Mouse (Mus musculus) brown adipose tissue, adult 24 weeks (tissue): ENCODE measurements around the gene Ryk. TPM values are rescaled to one million over a fixed set of nuclear protein-coding genes. Genes with fewer than 3 reads are reported as not detected.

ENCODE experiments used
- H3K27ac ChIP-seq: fragments of 200-500 bp; replicated peaks from 2 replicates; pipeline ENCODE4 v1.5.1; 2012; ENCODE audit warnings: low read depth, mild to moderate bottlenecking, low read length
- H3K4me1 ChIP-seq: fragments of 200-500 bp; 2 replicates; pipeline ENCODE4 v1.6.1; 2012; ENCODE audit warnings: low read length, mixed read lengths; ENCODE audit not compliant: control insufficient read depth, insufficient read depth, insufficient read length
- H3K4me3 ChIP-seq: fragments of 200-500 bp; 2 replicates; pipeline ENCODE4 v1.5.1; 2012; ENCODE audit warnings: low read depth, mild to moderate bottlenecking, low read length, moderate library complexity; ENCODE audit not compliant: insufficient read depth
- polyA plus RNA-seq: library from polyadenylated mRNA; stranded (reverse); fragments of >200 nt; gene quantifications from 2 replicates; pipeline ENCODE4 v1.2.4, GENCODE M21; 2012; ENCODE audit not compliant: missing spikeins, insufficient read depth, insufficient read length

Gene Ryk
- polyA plus RNA-seq, 1 experiment: 34.5 TPM

DNA sequence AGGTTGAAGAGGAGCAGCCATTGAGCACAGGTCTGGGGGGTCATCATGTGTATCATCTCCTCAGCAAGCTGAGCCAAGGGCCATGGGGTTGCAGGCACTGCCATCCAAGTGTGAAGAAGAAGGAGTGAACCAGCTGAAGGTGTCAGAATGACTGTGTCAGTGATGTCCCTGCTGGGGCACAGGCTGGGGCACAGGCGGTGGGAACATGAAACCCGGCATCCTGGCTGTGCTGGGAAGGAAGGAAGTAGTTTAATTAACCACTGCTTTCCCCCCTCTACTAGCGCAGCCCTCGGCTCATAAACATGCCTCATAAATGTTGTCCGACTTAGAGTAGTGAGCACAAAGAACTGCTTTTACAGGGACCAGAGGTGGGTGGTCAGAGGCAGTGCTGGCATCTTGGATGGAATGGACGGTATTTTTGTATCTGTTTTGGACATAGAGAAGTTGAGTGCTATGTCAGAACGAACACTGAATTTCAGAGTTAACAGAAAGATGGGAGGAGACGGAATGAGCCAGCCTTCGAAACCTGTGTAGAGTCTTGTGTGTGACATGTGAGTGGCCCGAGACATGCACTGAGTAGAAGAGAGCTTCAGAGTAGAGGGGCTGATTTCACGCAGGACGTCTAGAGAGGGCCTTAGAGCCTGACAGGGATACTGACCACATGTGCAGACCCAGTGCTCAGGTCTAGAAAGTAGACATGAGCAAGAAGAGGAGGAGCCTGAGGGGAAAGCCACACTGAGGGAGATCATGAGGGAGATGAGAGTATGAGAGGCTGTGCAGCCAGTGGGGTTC, 31.4 kb downstream of the Ryk start:
- H3K27ac ChIP-seq: no peak overlapping the region
- peaks cover 12% of the 10 kb centered on the region for H3K4me1 ChIP-seq

GRCm38 (mm10) chr9:102866893-102867292, 32.2 kb downstream of the Ryk start:
- Histone ChIP-seq H3K4me3 (no peak overlapping the region), H3K27ac (no peak overlapping the region), H3K4me1 (peaks cover 8% of the 10 kb centered on the region)

More for the DNA sequence above, 31.4 kb downstream of the Ryk start:
- H3K4me3 ChIP-seq: no peak overlapping the region

- Histone ChIP-seq H3K27ac (no peak overlapping the region), H3K4me3 (no peak overlapping the region), H3K4me1 (peaks cover 8% of the 10 kb centered on the region)
Observed at GRCm38 (mm10) chr9:102867516-102867915, 32.8 kb downstream of the Ryk start.

DNA sequence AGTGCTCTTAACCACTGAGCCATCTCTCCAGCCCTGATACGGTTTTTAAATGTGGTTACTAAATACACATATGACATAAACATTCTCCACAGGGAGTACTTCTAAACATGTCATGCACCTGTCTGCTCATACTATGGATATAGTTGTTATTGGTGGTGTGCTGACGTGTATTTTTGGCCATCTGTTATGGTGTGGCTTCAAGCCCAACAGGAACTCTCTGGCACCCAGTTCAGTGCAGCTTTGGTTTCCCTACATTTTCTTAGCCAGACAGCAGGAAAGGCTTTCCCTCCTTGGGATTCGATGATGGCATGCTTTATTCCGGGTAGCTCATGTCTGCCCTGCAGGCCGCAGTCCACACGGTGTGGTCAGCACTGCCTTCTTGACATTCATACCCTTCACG, 33.7 kb downstream of the Ryk start:
- H3K27ac ChIP-seq: no peak overlapping the region
- H3K4me1 ChIP-seq: peaks cover 8% of the 10 kb centered on the region
- H3K4me3 ChIP-seq: no peak overlapping the region

- H3K27ac ChIP-seq: no peak overlapping the region
- H3K4me1 ChIP-seq: no peaks in the 10 kb centered on the region
- H3K4me3 ChIP-seq: no peak overlapping the region
Observed at GRCm38 (mm10) chr9:102876054-102876690, 41.5 kb downstream of the Ryk start.

DNA sequence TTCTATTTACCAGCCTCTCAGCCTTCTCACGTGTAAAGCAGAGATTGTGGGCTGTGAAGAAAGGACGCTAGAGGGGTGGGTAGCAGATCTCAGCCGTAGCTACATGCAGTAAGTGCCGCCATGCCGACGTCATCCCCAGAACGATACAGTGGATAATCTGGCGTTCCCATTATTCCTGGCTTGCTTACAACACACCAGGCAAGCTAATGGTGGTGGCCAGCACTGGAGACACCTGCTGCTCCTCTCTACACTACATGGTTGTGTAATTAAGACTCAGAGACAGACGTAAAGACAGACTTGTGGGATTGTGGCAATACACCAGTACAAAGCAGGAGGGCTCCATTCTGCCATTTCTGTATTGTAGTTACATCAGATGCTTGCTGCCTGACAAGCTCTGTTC, 43.2 kb downstream of the Ryk start:
- Histone ChIP-seq H3K4me3 (no peak overlapping the region), H3K4me1 (no peaks in the 10 kb centered on the region), H3K27ac (no peak overlapping the region)

GRCm38 (mm10) chr9:102879545-102879944, 44.8 kb downstream of the Ryk start:
- Histone ChIP-seq H3K27ac (no peak overlapping the region), H3K4me1 (no peaks in the 10 kb centered on the region), H3K4me3 (no peak overlapping the region)

GRCm38 (mm10) chr9:102884703-102885102, 50.0 kb downstream of the Ryk start:
- Histone ChIP-seq H3K4me1 (no peaks in the 10 kb centered on the region), H3K27ac (no peak overlapping the region), H3K4me3 (no peak overlapping the region)

GRCm38 (mm10) chr9:102890166-102890565, 55.4 kb downstream of the Ryk start:
- H3K27ac ChIP-seq: no peak overlapping the region
- H3K4me3 ChIP-seq: no peak overlapping the region
- H3K4me1 ChIP-seq: no peaks in the 10 kb centered on the region; the same call in 1 of the 2 replicates

DNA sequence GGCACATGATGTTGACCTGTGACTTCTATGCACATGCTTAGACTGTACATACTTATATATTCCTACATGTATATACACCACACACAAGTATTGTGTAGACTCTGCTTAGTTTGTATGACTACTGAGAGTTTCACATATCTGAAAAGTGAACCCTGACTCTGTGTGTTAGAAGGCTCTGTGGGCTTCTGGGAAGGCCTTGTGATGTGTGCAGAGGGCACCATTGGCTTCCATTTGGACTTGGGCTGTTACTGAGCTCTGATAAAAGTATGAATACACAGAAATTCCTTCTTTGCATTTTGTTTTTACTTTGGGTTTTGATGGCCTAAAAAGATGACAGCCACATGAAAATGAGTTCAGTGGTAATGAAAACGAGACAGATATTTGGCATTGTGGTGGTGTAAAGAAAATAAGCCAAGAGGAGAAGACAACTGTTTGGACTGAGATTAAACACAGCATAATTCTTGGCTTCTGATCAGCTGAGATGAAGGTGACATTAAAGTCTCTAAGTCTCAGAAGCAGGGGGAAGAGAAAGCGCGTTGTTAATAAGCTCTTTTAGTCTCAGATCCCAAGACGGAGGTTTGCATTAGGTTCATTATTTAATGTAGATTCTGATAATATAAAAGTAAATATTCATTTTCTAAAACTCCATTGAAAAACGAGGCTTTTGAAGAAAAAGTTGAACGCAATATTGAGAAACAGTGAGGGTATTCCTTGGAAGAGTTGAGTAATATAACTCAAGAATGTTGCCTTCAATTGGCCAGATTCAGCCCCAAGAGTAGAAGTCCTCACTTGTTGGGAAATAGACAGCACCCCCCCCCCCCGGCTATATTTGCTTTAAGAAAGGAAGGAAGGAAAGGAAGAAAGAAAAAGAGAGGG, 58.0 kb downstream of the Ryk start:
- H3K27ac ChIP-seq: no peak overlapping the region
- no peak overlapping the region for H3K4me3 ChIP-seq
- H3K4me1 ChIP-seq: no peaks in the 10 kb centered on the region; the same call in 1 of the 2 replicates

DNA sequence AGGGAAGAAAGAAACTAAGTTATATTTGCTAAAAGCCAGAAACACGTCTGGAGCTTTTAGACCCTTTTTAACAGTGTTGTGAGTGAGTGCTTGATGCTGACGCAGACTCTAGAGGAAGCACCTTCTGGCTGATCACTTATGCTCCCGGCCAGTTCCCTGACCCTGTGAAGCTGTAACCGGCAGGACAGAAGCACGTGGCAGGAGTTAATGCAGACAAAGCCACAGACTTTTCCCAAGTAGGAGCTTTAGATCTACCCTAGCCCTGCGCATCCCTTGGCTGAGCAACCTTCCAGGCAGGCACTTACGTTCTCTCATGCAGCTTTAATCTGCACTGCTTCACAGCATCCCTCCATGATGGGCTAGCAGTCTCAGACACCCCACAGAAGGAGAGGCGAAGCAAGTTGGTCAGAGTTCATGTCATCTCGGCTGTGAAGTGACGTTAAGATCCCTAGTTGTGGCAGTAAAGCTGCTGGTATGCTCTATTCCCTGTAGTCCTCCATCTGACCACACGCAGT, 58.7 kb downstream of the Ryk start:
- H3K27ac ChIP-seq: no peak overlapping the region
- H3K4me3 ChIP-seq: no peak overlapping the region
- H3K4me1 ChIP-seq: no peaks in the 10 kb centered on the region; the same call in 1 of the 2 replicates

GRCm38 (mm10) chr9:102899916-102900315, 65.2 kb downstream of the Ryk start:
- H3K4me1 ChIP-seq: no peaks in the 10 kb centered on the region
- no peak overlapping the region for H3K27ac ChIP-seq
- H3K4me3 ChIP-seq: no peak overlapping the region

- no peak overlapping the region for H3K4me3 ChIP-seq
- no peaks in the 10 kb centered on the region for H3K4me1 ChIP-seq
- H3K27ac ChIP-seq: no peak overlapping the region
Observed at GRCm38 (mm10) chr9:102902308-102902707, 67.6 kb downstream of the Ryk start.

GRCm38 (mm10) chr9:102904952-102905351, 70.2 kb downstream of the Ryk start:
- H3K27ac ChIP-seq: no peak overlapping the region
- H3K4me1 ChIP-seq: no peaks in the 10 kb centered on the region
- H3K4me3 ChIP-seq: no peak overlapping the region

DNA sequence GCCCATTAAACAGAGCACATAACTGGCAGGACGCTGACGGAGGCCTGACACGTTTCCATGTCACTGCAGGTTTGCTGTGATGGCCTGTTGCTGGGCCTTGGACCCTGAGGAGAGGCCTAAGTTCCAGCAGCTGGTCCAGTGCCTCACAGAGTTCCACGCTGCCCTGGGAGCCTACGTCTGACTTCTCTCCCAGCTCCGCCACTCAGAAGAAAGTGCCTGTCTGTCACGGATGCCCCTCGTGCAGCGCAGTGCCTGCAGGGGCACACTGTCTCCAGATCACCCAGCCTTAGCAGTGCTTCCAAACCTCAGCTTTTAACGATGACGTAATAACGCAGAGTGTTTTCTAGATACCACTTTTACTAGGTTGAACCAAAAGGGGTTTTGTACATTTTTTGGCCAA, 72.1 kb downstream of the Ryk start:
- Histone ChIP-seq H3K4me3 (no peak overlapping the region), H3K27ac (no peak overlapping the region), H3K4me1 (no peaks in the 10 kb centered on the region)
